Mouse (Mus musculus) adrenal gland, postnatal 36 days (tissue): ENCODE measurements around the gene Nrg4. TPM values are rescaled to one million over a fixed set of nuclear protein-coding genes. Genes with fewer than 3 reads are reported as not detected.

Experiments used
- DNase-seq, 2 experiments: peaks; one replicate each; pipeline ENCODE4 v3.0.0; 2021; ENCODE audit warnings: mixed read lengths in 1 of 2
- total RNA-seq, 2 experiments: library from RNA; stranded (reverse); gene quantifications; 2 replicates each; pipeline ENCODE4 v1.2.3; 2021

Nrg4 gene
- total RNA-seq, 2 experiments from 2014 or later = 23.8 to 31.0 TPM

DNA sequence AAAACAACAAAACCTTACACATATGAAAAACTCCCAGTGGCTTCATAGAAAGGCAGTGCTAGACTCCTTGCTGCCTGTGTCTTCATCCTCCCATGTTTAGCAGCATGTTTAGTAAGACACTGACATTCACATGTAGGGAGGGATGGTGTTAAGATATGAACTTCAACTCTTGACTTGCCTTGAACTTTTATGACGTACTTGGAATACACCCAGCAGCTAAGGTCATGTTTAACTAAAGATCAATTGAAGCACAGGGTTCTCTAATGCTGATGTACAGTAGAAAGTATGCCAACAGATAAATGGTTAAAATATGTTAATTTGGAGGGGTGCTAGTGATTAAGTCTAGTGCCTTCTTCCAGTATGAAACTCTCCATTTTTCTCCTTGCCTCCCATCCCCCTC lies 4.0 kb downstream of the Nrg4 start:
- no peak for DNase-seq

- DNase-seq = no peak
These were observed 12.9 kb downstream of the Nrg4 start for GRCm38 (mm10) chr9:55313619-55314261.

DNA sequence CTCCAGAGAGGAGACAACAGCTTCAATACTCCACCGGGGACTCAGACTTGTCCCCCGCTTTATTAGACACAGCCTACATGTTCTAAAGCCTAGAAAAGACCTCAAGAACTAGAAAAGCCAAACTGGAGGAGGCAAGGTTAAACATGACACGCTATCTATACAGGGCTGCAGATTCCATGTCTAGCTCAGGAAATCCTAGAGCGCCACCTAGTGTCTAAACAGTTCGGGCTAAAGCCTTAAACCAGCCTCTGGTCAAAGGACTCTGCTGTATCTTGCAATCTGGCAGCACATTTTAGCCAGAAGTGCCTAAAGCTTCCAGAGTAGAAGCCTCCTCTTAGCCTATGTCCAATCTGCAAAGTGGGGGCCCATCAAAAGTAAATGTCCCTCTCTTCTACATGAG lies 15.1 kb downstream of the Nrg4 start:
- peak; percentile 62 to 82 for DNase-seq

- no peak for DNase-seq
These were observed 18.2 kb downstream of the Nrg4 start for GRCm38 (mm10) chr9:55308455-55308854.

- no peak for DNase-seq
These were observed 19.1 kb downstream of the Nrg4 start for GRCm38 (mm10) chr9:55307557-55307956.

DNA sequence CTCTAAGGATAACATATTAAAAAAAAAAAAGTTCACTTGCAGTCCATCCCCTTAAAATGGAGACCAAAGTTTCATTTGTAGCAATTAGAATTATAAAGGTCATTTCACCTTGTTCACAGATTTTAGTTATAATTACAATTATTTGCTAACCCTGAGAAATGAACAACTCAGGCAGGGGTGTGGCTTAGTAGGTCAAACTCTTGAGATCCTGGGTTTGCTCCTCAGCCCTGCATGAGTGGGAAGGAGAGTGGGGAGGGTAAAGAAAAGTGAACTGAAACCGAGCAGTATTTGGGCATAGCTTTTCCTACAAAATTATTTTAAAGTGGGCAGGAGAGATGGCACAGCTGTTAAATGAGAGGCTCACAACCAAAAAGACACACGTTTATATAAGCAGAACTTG lies 19.6 kb downstream of the Nrg4 start:
- no peak for DNase-seq

- peak in 1 of 2 experiments; percentile 19 for DNase-seq
These were observed 30.4 kb downstream of the Nrg4 start for GRCm38 (mm10) chr9:55296221-55296620.

- DNase-seq = no peak
These were observed 34.7 kb downstream of the Nrg4 start for GRCm38 (mm10) chr9:55291966-55292365.

- DNase-seq = no peak
These were observed 37.0 kb downstream of the Nrg4 start for GRCm38 (mm10) chr9:55289475-55290198.

DNA sequence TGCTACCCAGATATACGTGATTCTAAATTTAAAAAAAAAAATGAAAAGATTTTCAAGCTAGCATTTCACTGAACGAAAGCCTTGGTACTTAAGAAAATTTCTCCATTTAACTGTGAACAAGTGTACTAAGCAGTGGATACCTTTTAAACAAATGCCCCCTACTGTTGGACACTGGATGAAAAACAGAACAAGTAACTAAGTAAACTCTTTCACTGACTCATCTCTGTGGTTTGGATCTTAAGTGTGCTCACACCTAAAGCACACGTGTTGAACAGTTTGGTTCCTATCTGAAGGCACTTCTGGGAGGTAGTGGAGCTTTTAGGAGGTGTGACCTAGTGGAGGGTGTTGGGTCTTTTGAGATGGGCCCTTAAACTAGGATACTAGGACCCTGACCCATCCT lies 41.4 kb downstream of the Nrg4 start:
- no peak for DNase-seq

- peak; percentile 49 to 59 for DNase-seq
These were observed 43.1 kb downstream of the Nrg4 start for GRCm38 (mm10) chr9:55283516-55283915.

DNA sequence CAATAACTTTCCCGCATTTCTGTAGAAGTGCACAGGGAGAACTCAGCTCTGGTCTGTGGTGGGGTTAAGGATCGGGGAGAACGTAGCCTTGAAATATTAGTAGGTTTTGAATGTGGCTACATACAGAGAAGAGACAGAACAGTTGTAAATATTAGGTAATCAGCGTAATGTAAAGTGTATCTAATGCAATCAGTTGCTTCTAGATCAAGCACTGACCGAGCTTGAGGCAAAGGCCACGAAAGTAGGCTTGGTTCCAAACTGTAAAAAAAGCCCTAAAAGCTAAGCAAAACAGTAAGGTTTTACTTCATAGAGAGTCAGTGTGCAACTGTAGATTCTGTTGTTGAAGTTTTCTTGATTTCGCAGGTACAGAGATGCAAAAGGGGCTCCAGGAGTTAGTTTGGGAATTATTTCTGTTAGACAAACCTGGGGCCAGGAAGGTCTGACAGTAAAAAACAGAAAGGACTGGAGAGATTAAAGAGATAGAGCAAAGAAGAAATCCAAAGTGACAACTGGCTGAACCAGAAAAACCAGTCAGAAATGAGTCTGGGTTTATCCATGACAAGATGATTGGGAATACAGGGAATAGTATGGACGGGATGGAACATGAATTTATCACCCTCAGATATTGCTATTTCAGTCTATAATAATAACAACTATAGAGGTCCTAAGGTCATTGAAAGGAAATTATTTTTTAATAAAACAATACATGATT lies 47.4 kb downstream of the Nrg4 start:
- no peak for DNase-seq

GRCm38 (mm10) chr9:55277562-55277961 lies 49.1 kb downstream of the Nrg4 start:
- peak; percentile 76 for DNase-seq

GRCm38 (mm10) chr9:55273906-55274305 lies 52.7 kb downstream of the Nrg4 start:
- DNase-seq = no peak

GRCm38 (mm10) chr9:55271960-55272560 lies 54.6 kb downstream of the Nrg4 start:
- DNase-seq = no peak

DNA sequence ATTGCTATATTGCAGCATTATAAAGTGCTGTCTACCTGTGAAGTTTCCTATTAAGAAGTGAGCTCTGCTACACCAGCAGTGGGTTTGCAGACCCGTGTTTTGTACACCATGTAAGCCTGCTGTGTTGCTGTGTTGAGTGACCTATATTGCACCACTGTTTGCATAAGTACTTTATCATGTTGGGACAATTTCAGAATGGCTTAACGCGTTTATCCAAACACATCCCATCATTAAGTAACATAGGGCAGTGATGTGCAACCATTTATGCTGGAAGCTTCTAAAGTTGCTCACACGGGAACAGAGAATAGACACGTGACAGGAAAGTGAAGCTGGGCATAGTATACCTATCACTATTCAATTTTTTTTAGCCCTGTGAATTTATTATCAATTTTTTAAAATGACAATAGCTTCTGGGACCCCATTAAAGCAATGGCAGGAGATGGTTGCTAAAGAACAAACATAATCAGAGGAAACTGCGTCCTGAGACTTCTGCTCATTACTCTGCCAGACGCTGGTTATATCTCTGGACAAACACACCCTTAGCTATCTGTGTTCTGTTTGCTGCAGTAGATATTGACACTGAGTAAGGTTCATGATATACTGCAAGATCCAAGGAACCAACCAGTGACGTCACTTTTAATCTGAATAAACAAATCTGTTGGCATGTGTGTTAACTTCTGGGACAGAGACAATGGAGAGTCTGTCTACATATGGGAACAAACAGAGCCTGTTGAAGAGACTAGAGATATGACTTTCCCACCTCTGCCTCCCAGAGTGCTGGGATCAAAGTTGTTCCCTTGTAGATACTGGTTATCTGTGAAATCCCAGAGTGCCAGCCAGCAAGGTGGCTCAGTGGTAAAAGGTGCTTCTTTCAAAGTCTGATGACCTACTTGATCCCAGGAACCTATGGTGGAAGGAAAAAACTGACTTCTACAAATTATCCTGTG lies 62.0 kb downstream of the Nrg4 start:
- DNase-seq = no peak

- DNase-seq = no peak
These were observed 66.9 kb downstream of the Nrg4 start for GRCm38 (mm10) chr9:55259741-55260140.

GRCm38 (mm10) chr9:55257105-55257504 lies 69.5 kb downstream of the Nrg4 start:
- no peak for DNase-seq

DNA sequence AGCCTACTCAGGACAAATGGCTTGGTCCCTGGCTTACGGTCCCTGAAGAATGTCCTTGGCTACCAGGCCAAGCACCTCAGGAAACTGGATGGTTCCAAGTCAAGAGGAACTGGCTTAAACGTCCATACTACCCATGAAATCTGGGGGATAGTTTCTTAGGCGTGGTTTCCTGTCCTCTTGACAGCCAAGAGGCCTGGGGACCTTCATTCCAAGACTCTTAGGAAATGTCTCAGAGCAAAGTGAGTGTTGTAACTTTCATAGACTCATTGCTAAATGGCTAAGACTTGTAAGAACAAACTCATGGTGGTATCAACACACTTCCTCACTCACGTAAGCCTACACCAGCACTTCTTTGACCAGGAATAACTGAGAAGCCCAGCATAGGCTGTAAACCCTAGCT lies 71.0 kb downstream of the Nrg4 start:
- DNase-seq = no peak

GRCm38 (mm10) chr9:55255056-55255455 lies 71.6 kb downstream of the Nrg4 start:
- DNase-seq = no peak

DNA sequence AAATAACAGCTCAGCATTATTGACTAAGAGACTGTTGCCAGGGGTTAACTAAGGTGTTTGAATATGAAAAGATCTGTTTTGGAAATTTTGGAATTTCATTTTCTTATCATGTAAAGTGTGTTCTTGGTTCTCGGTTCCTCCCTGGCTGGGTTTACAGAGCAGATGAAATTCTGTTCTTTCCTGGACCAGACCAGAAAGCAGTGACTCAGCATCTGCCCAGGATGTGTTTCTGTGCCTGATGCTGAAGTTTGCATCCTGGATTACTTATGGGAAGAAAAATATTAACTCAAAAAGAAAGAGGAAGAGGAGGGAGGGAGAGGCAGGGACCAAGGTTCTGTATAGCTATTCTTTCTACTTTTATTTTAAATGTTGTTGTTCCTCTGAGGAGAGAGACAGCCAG lies 72.8 kb downstream of the Nrg4 start:
- no peak for DNase-seq

DNA sequence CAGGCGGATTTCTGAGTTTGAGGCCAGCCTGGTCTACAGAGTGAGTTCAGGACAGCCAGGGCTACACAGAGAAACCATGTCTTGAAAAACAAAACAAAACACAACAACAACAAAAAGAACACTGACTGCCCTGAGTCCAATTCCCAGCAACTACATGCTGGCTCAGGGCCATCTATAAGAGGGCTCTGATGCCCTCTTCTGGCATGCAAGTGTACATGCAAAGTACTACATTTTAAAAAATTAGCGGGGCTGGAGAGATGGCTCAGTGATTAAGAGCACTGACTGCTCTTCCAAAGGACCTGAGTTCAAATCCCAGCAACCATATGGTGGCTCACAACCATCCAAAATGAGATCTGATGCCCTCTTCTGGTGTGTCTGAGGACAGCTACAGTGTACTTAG lies 74.5 kb downstream of the Nrg4 start:
- DNase-seq = peak in 1 of 2 experiments; percentile 15
